Mouse (Mus musculus) midbrain, embryonic 10.5 days (tissue): ENCODE data around the gene Ninj1. TPM values are rescaled to one million over a fixed set of nuclear protein-coding genes. Genes with fewer than 3 reads are reported as not detected.
A peak's percentile ranks its signal among the peaks of the same experiment; 100 is the strongest.

Experiments used
- DNase-seq: peaks from one replicate; pipeline ENCODE4 v3.0.0-alpha.2; 2017; ENCODE audit warnings: low spot score
- H3K27ac ChIP-seq: fragments of 300-500 bp; sonication (generic); replicated peaks from 2 replicates; pipeline ENCODE4 v1.5.1; 2016; ENCODE audit warnings: mild to moderate bottlenecking
- H3K27me3 ChIP-seq: fragments of 300-500 bp; sonication (generic); 2 replicates; pipeline ENCODE4 v1.6.1; 2016; ENCODE audit warnings: low read depth, mild to moderate bottlenecking; ENCODE audit not compliant: poor library complexity, severe bottlenecking
- H3K36me3 ChIP-seq: fragments of 300-500 bp; sonication (generic); 2 replicates; pipeline ENCODE4 v1.6.1; 2016; ENCODE audit warnings: mild to moderate bottlenecking, moderate library complexity
- H3K4me1 ChIP-seq: fragments of 300-500 bp; sonication (generic); 2 replicates; pipeline ENCODE4 v1.6.1; 2016
- H3K4me3 ChIP-seq: fragments of 300-500 bp; sonication (generic); 2 replicates; pipeline ENCODE4 v1.5.1; 2016; ENCODE audit warnings: mild to moderate bottlenecking, moderate library complexity
- H3K9me3 ChIP-seq: fragments of 300-500 bp; sonication (generic); replicated peaks from 2 replicates; pipeline ENCODE4 v1.6.1; 2016; ENCODE audit warnings: mild to moderate bottlenecking
- WGBS: fragments of 180-500 bp; shearing (Covaris S2); methylation state at CpG from one replicate; pipeline ENCODE4 v1.1.7; 2016; 5-methylcytosine and 5-hydroxymethylcytosine counted together
- polyA plus RNA-seq: library from polyadenylated mRNA; unstranded; fragments of >200 nt; fragmentation: Nextera tagmentation; extraction: Ambion mirVana; gene quantifications from 2 replicates; pipeline ENCODE4 v1.2.1, GENCODE M21; 2016

Ninj1 gene
- polyA plus RNA-seq, 1 experiment from 2014 or later: 24.3 TPM

GRCm38 (mm10) chr13:49154621-49155020 is 32.7 kb upstream of the Ninj1 start:
- Histone ChIP-seq H3K27ac (no peak overlapping the region), H3K4me1 (peaks cover 11% of the 10 kb centered on the region; the same call in 1 of the 2 replicates), H3K36me3 (no peaks in the 10 kb centered on the region), H3K9me3 (0 out of 2 replicates have a peak, but pooled peaks cover 7% of the 10 kb centered on the region), H3K4me3 (no peak overlapping the region), H3K27me3 (peaks cover 15% of the 10 kb centered on the region)
- WGBS: 68% methylated on average over 7 of the region's 7 CpGs
- DNase-seq: no peak

GRCm38 (mm10) chr13:49156645-49157044 is 30.6 kb upstream of the Ninj1 start:
- H3K4me3 ChIP-seq: no peak overlapping the region
- 0 out of 2 replicates have a peak, but pooled peaks cover 7% of the 10 kb centered on the region for H3K9me3 ChIP-seq
- H3K27ac ChIP-seq: no peak overlapping the region
- WGBS: 78% methylated on average over 4 of the region's 4 CpGs
- no peaks in the 10 kb centered on the region for H3K27me3 ChIP-seq
- H3K36me3 ChIP-seq: no peaks in the 10 kb centered on the region
- no peak for DNase-seq
- H3K4me1 ChIP-seq: peaks cover 11% of the 10 kb centered on the region; the same call in 1 of the 2 replicates

GRCm38 (mm10) chr13:49158040-49158713 is 29.1 kb upstream of the Ninj1 start:
- Histone ChIP-seq H3K27me3 (no peaks in the 10 kb centered on the region), H3K4me3 (no peak overlapping the region), H3K27ac (no peak overlapping the region), H3K9me3 (0 out of 2 replicates have a peak, but pooled peaks cover 7% of the 10 kb centered on the region), H3K36me3 (no peaks in the 10 kb centered on the region), H3K4me1 (peaks cover 11% of the 10 kb centered on the region; the same call in 1 of the 2 replicates)
- DNase-seq: no peak
- 85% methylated on average over 10 of the region's 10 CpGs for WGBS

- Histone ChIP-seq H3K9me3 (0 out of 2 replicates have a peak, but pooled peaks cover 6% of the 10 kb centered on the region), H3K4me3 (no peak overlapping the region), H3K36me3 (no peaks in the 10 kb centered on the region), H3K27ac (no peak overlapping the region), H3K27me3 (0 out of 2 replicates have a peak, but pooled peaks cover 4% of the 10 kb centered on the region), H3K4me1 (0 out of 2 replicates have a peak, but pooled peaks cover 3% of the 10 kb centered on the region)
- 80% methylated on average over 2 of the region's 2 CpGs for WGBS
- no peak for DNase-seq
These were observed 26.0 kb upstream of the Ninj1 start for GRCm38 (mm10) chr13:49161236-49161635.

GRCm38 (mm10) chr13:49162722-49163121 is 24.6 kb upstream of the Ninj1 start:
- Histone ChIP-seq H3K27ac (no peak overlapping the region), H3K4me1 (0 out of 2 replicates have a peak, but pooled peaks cover 3% of the 10 kb centered on the region), H3K9me3 (no peaks in the 10 kb centered on the region), H3K36me3 (no peaks in the 10 kb centered on the region), H3K27me3 (0 out of 2 replicates have a peak, but pooled peaks cover 4% of the 10 kb centered on the region), H3K4me3 (no peak overlapping the region)
- DNase-seq: no peak
- 82% methylated on average over 4 of the region's 4 CpGs for WGBS

GRCm38 (mm10) chr13:49163645-49164044 is 23.6 kb upstream of the Ninj1 start:
- Histone ChIP-seq H3K4me1 (0 out of 2 replicates have a peak, but pooled peaks cover 3% of the 10 kb centered on the region), H3K27me3 (0 out of 2 replicates have a peak, but pooled peaks cover 4% of the 10 kb centered on the region), H3K9me3 (no peaks in the 10 kb centered on the region), H3K4me3 (no peak overlapping the region), H3K36me3 (no peaks in the 10 kb centered on the region), H3K27ac (no peak overlapping the region)
- DNase-seq: no peak
- 88% methylated on average over 7 of the region's 7 CpGs for WGBS

GRCm38 (mm10) chr13:49167081-49167480 is 20.2 kb upstream of the Ninj1 start:
- Histone ChIP-seq H3K27ac (no peak overlapping the region), H3K27me3 (peaks cover 9% of the 10 kb centered on the region; the same call in 1 of the 2 replicates), H3K9me3 (no peaks in the 10 kb centered on the region), H3K4me1 (no peaks in the 10 kb centered on the region), H3K36me3 (no peaks in the 10 kb centered on the region), H3K4me3 (no peak overlapping the region)
- WGBS: 87% methylated on average over 9 of the region's 9 CpGs
- DNase-seq: no peak

GRCm38 (mm10) chr13:49169448-49170207 is 17.7 kb upstream of the Ninj1 start:
- peak; percentile 85 for DNase-seq
- WGBS: 20% methylated on average over 17 of the region's 17 CpGs
- no peak overlapping the region for H3K27ac ChIP-seq

GRCm38 (mm10) chr13:49170623-49171022 is 16.7 kb upstream of the Ninj1 start:
- Histone ChIP-seq H3K27ac (no peak overlapping the region), H3K36me3 (no peaks in the 10 kb centered on the region), H3K9me3 (no peaks in the 10 kb centered on the region), H3K4me3 (no peak overlapping the region), H3K27me3 (peaks cover 13% of the 10 kb centered on the region; the same call in 1 of the 2 replicates), H3K4me1 (peaks cover 7% of the 10 kb centered on the region)
- WGBS: 94% methylated on average over 11 of the region's 11 CpGs
- DNase-seq: no peak

More at GRCm38 (mm10) chr13:49169448-49170207, 17.7 kb upstream of the Ninj1 start:
- Histone ChIP-seq H3K27me3 (peaks cover 13% of the 10 kb centered on the region; the same call in 1 of the 2 replicates), H3K4me1 (peaks cover 7% of the 10 kb centered on the region), H3K4me3 (no peak overlapping the region), H3K36me3 (no peaks in the 10 kb centered on the region), H3K9me3 (no peaks in the 10 kb centered on the region)

- WGBS: 74% methylated on average over 1 of the region's 1 CpGs
- DNase-seq: no peak
- no peak overlapping the region for H3K27ac ChIP-seq
- peaks cover 7% of the 10 kb centered on the region for H3K4me1 ChIP-seq
- H3K36me3 ChIP-seq: no peaks in the 10 kb centered on the region
- H3K27me3 ChIP-seq: peaks cover 10% of the 10 kb centered on the region; the same call in 1 of the 2 replicates
- H3K9me3 ChIP-seq: no peaks in the 10 kb centered on the region
- no peak overlapping the region for H3K4me3 ChIP-seq
These were observed 15.6 kb upstream of the Ninj1 start for GRCm38 (mm10) chr13:49171729-49172128.

GRCm38 (mm10) chr13:49172335-49172734 is 14.9 kb upstream of the Ninj1 start:
- H3K36me3 ChIP-seq: no peaks in the 10 kb centered on the region
- H3K4me3 ChIP-seq: no peak overlapping the region
- H3K27me3 ChIP-seq: peaks cover 10% of the 10 kb centered on the region; the same call in 1 of the 2 replicates
- DNase-seq: no peak
- peaks cover 7% of the 10 kb centered on the region for H3K4me1 ChIP-seq
- WGBS: 93% methylated on average over 7 of the region's 7 CpGs
- no peak overlapping the region for H3K27ac ChIP-seq
- H3K9me3 ChIP-seq: no peaks in the 10 kb centered on the region

GRCm38 (mm10) chr13:49172971-49173596 is 14.2 kb upstream of the Ninj1 start:
- H3K27ac ChIP-seq: no peak overlapping the region
- no peaks in the 10 kb centered on the region for H3K9me3 ChIP-seq
- 6% methylated on average over 12 of the region's 12 CpGs for WGBS
- DNase-seq: peak; percentile 90
- no peak overlapping the region for H3K4me3 ChIP-seq
- H3K36me3 ChIP-seq: no peaks in the 10 kb centered on the region
- H3K27me3 ChIP-seq: peaks cover 10% of the 10 kb centered on the region; the same call in 1 of the 2 replicates
- H3K4me1 ChIP-seq: peaks cover 7% of the 10 kb centered on the region
